Mouse (Mus musculus): ENCODE data around the gene Rab44.

The Rab44 gene

GRCm38 (mm10) chr17:29195579-29195978 is 81.6 kb downstream of the Rab44 start:
- in situ Hi-C loops (cut with MboI, MseI), result no loop called here

Measured in T-helper 17 cell (primary cell).